Mouse (Mus musculus) forebrain, embryonic 12.5 days (tissue): ENCODE results near the gene Zbtb1. TPM values are rescaled to one million over a fixed set of nuclear protein-coding genes. Genes with fewer than 3 reads are reported as not detected.
A peak's percentile ranks its signal among the peaks of the same experiment; 100 is the strongest.

Experiments used
- ATAC-seq: fragments of 200-750 bp; cut with Nextera tagmentation; 2 replicates; pipeline ENCODE4 v1.8.0; 2017; ENCODE audit warnings: moderate TSS enrichment; ENCODE audit not compliant: low FRiP score
- H3K27ac ChIP-seq: fragments of 300-500 bp; sonication (generic); 2 replicates; pipeline ENCODE4 v1.5.1; 2016; ENCODE audit warnings: mild to moderate bottlenecking
- H3K27me3 ChIP-seq: fragments of 300-500 bp; sonication (generic); 2 replicates; pipeline ENCODE4 v1.6.1; 2016; ENCODE audit warnings: mild to moderate bottlenecking
- H3K36me3 ChIP-seq: fragments of 300-500 bp; sonication (generic); replicated peaks from 2 replicates; pipeline ENCODE4 v1.6.1; 2016; ENCODE audit warnings: mild to moderate bottlenecking
- H3K4me1 ChIP-seq: fragments of 300-500 bp; sonication (generic); 2 replicates; pipeline ENCODE4 v1.6.1; 2016
- H3K4me2 ChIP-seq: fragments of 300-500 bp; sonication (generic); 2 replicates; pipeline ENCODE4 v1.6.1; 2016; ENCODE audit warnings: mild to moderate bottlenecking, moderate library complexity
- H3K4me3 ChIP-seq: fragments of 300-500 bp; sonication (generic); replicated peaks from 2 replicates; pipeline ENCODE4 v1.5.1; 2016; ENCODE audit warnings: mild to moderate bottlenecking
- H3K9ac ChIP-seq: fragments of 300-500 bp; sonication (generic); 2 replicates; pipeline ENCODE4 v1.6.1; 2016; ENCODE audit warnings: mild to moderate bottlenecking
- H3K9me3 ChIP-seq: fragments of 300-500 bp; sonication (generic); 2 replicates; pipeline ENCODE4 v1.6.1; 2016
- WGBS: fragments of 180-500 bp; shearing (Covaris S2); methylation state at CpG from one replicate; pipeline ENCODE4 v1.1.7; 2016; 5-methylcytosine and 5-hydroxymethylcytosine counted together
- polyA plus RNA-seq: library from polyadenylated mRNA; unstranded; fragments of >200 nt; fragmentation: Nextera tagmentation; extraction: Ambion mirVana; gene quantifications from 2 replicates; pipeline ENCODE4 v1.2.1, GENCODE M21; 2016

The Zbtb1 gene
- polyA plus RNA-seq, 1 experiment from 2014 or later: 8.5 TPM

DNA sequence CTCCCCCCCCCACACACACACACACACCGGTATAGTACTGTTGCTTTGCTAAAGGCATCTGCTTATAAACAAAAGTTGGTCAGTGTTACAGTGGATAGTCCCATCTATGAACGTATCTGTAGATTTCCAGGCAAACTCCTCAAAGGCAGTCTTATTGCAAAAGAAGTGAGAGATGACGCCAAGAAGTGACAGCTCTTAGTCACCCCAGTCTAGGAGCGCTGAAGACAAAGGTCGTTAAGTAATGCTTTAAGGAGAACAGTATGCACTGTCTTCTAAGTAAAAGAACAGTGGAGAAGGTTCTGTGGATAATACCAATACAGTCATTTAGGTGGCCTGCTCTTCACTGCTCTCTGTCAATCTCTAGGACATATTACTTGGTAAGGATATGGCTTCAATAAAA lies 22.9 kb downstream of the Zbtb1 start:
- Histone ChIP-seq H3K4me1 (no peaks in the 10 kb centered on the region), H3K27ac (no peak overlapping the region)
- 87% methylated on average over 5 of the region's 5 CpGs for WGBS

DNA sequence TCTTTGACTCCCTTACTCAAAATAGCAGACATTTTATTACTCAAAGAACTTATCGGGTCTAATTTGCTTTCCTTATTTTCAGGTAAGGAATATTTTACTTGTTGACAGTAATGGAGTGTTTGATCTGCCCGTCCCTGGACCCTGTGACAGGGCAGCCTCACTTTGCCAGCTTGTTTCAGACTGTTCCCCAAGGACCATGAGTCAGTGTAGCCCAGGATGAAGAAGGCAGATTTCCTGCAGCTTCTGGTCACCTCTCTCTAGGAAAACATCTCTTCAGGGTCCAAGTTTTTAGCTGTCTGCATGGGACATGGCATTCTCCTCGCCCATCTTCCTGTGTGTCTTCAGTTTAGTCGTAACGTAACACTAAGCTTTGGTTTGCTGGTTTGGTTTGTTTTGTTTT lies 27.2 kb downstream of the Zbtb1 start:
- Histone ChIP-seq H3K4me3 (no peak overlapping the region), H3K27ac (no peak overlapping the region), H3K9ac (no peak overlapping the region), H3K9me3 (no peaks in the 10 kb centered on the region), H3K4me2 (no peak overlapping the region), H3K36me3 (no peaks in the 10 kb centered on the region), H3K4me1 (no peaks in the 10 kb centered on the region), H3K27me3 (peaks cover 7% of the 10 kb centered on the region)
- 90% methylated on average over 5 of the region's 5 CpGs for WGBS
- no peak for ATAC-seq

More for the DNA sequence above, 22.9 kb downstream of the Zbtb1 start:
- no peak overlapping the region for H3K4me2 ChIP-seq
- no peak overlapping the region for H3K4me3 ChIP-seq
- H3K9ac ChIP-seq: no peak overlapping the region
- H3K27me3 ChIP-seq: no peaks in the 10 kb centered on the region
- no peaks in the 10 kb centered on the region for H3K9me3 ChIP-seq
- peaks cover 9% of the 10 kb centered on the region; the same call in 1 of the 2 replicates for H3K36me3 ChIP-seq
- ATAC-seq: no peak

DNA sequence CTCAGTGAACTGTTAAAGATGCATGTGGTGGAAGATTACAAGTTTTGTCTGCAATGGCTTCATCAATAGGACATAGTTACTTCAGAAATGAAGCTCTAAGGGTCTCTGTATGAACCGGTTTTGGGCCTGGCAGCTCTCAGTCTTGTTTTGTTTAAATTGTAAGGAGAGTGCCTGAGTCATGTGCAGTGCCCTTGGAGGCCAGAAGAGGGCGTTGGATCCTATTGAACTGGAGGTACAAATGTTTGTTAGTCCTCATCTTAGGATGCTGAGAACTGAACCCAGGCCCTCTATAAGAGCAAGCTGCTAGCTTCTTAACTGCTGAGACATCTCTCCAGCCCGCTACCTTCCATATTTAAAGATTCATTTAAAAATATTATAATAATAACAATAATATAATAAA lies 31.6 kb downstream of the Zbtb1 start:
- Histone ChIP-seq H3K27ac (no peak overlapping the region), H3K4me1 (peaks cover 25% of the 10 kb centered on the region), H3K9ac (no peak overlapping the region), H3K36me3 (no peaks in the 10 kb centered on the region), H3K4me3 (no peak overlapping the region), H3K27me3 (peaks cover 37% of the 10 kb centered on the region), H3K4me2 (no peak overlapping the region), H3K9me3 (no peaks in the 10 kb centered on the region)
- 54% methylated on average over 3 of the region's 3 CpGs for WGBS
- no peak for ATAC-seq

DNA sequence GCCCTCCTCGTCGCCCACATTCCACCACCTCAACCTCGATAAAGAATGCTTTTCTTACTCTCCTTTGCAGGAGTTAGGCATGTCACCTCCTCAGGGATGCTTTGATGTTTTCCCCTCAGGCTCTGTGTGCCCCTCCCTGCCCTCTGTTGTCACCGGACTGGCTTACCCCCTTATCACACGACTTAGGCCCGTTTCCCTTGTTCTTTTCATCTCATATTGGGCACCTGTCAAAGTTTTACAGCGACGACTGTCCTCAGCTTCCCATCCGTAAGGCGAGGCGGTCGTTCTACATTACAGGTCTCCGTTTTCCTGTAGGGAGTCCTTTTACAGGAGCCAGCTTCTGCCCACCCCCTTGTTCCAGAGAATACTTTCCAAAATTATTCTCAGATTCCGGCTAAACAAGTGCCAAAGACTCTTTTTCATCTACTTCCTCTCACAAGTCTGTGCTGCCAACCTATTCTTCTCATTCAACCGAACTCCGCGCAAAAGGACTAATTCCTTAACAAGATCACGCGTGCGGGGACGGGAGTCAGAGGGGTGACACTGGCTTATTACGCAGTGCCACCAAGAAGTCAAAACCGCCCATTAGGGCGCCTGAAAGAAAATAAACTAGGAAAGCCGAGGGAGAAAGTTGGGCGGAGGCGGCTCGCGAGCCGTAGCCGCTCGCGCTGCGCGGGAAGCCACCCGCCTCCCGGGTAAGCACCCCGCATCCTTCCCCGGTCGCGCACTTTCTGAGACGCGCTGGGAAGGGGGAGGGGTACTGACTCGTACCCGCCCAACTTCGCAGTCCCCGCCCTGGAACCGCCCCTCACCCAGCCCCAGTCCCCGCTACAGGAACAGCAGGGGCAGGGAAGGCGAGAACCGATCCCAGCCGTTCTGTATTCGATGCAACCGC lies 33.2 kb downstream of the Zbtb1 start:
- H3K4me2 ChIP-seq: peak overlapping the region; percentile 83
- peaks cover 49% of the 10 kb centered on the region for H3K27me3 ChIP-seq
- H3K4me1 ChIP-seq: peaks cover 25% of the 10 kb centered on the region
- under 1% methylated on average over 54 of the region's 54 CpGs for WGBS
- no peaks in the 10 kb centered on the region for H3K9me3 ChIP-seq
- peak overlapping the region; percentile 67 for H3K9ac ChIP-seq
- no peaks in the 10 kb centered on the region for H3K36me3 ChIP-seq
- peak; percentile 91 for ATAC-seq
- peak overlapping the region; percentile 72 for H3K4me3 ChIP-seq
- peak overlapping the region; percentile 89 for H3K27ac ChIP-seq

DNA sequence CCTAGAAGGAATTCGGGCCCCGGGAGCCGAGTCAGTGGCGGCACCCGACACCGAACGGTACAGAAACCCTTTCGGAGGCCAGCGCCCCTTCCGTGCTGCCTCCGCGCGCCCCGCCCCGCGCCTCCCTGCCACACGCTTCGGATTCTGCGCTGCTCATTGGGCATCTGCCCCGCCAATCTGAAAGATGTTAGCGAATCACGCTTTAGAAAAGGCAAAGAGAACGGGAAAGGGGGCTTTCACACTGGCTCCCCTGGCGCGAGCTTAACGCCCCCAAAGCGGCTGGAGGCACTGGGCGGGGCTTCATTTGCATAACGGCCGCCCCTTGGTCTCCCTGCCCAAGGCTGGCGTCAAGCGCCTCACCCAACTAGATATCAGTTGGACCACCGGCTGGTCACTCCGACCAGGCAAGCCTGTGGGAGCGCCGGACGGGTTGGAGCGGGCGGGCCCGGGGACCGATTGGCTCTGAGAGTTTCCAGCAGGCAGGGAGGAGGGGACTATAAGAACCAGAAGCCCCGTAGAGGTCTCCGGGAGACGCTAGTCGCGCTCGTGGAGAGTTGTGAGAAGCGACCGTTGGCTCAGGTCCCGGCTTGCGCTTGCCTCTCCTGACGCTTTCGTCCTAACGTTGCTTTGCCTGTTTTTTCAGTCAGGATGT lies 33.9 kb downstream of the Zbtb1 start, which contains the start of gene Hspa2:
Gene Hspa2 (plus strand): TSS at position 291 of the 652 bp plus-strand sequence.
- peak; percentile 96 for ATAC-seq
- peak within 1 kb of the TSS; percentile 89 for H3K27ac ChIP-seq
- under 1% methylated on average over 54 of the region's 54 CpGs for WGBS
- H3K4me2 ChIP-seq: peak within 1 kb of the TSS; percentile 83
- peak within 1 kb of the TSS; percentile 67 for H3K9ac ChIP-seq
- peaks cover 49% of the 10 kb centered on the region for H3K27me3 ChIP-seq
- H3K9me3 ChIP-seq: no peaks in the 10 kb centered on the region
- H3K36me3 ChIP-seq: no peaks in the 10 kb centered on the region
- peak within 1 kb of the TSS; percentile 72 for H3K4me3 ChIP-seq
- peaks cover 25% of the 10 kb centered on the region for H3K4me1 ChIP-seq

DNA sequence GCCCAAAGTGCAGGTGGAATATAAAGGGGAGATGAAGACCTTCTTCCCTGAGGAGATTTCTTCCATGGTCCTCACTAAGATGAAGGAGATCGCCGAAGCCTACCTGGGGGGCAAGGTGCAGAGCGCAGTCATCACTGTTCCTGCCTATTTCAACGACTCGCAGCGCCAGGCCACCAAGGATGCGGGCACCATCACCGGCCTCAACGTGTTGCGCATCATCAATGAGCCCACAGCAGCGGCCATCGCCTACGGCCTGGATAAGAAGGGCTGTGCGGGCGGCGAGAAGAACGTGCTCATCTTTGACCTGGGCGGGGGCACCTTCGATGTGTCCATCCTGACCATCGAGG lies 34.7 kb downstream of the Zbtb1 start:
- no peak for ATAC-seq
- H3K27me3 ChIP-seq: peaks cover 49% of the 10 kb centered on the region
- H3K4me1 ChIP-seq: peaks cover 25% of the 10 kb centered on the region
- H3K4me2 ChIP-seq: peak overlapping the region; percentile 83
- peak overlapping the region; percentile 72 for H3K4me3 ChIP-seq
- no peak overlapping the region for H3K27ac ChIP-seq
- WGBS: 9% methylated on average over 20 of the region's 20 CpGs
- H3K9ac ChIP-seq: 0 out of 2 replicates have a peak overlapping the region, but pooled peaks have one; percentile 38
- H3K36me3 ChIP-seq: no peaks in the 10 kb centered on the region
- H3K9me3 ChIP-seq: no peaks in the 10 kb centered on the region

DNA sequence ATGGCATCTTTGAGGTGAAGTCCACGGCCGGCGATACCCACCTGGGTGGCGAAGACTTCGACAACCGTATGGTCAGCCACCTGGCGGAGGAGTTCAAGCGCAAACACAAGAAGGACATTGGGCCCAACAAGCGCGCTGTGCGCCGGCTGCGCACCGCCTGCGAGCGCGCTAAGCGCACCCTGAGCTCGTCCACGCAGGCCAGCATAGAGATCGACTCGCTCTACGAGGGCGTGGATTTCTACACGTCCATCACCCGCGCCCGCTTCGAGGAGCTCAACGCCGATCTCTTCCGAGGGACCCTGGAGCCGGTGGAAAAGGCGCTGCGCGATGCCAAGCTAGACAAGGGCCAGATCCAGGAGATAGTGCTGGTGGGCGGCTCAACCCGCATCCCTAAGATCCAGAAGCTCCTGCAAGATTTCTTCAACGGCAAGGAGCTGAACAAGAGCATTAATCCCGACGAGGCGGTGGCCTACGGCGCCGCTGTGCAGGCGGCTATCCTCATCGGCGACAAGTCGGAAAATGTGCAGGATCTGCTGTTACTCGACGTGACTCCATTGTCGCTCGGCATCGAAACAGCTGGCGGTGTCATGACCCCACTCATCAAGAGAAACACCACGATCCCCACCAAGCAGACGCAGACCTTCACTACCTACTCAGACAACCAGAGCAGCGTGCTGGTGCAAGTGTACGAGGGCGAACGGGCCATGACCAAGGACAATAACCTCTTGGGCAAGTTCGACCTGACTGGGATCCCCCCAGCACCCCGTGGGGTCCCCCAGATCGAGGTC lies 35.3 kb downstream of the Zbtb1 start:
- 4% methylated on average over 63 of the region's 64 CpGs for WGBS
- ATAC-seq: no peak
- H3K4me2 ChIP-seq: peak overlapping the region; percentile 83
- no peak overlapping the region for H3K9ac ChIP-seq
- H3K36me3 ChIP-seq: no peaks in the 10 kb centered on the region
- H3K4me3 ChIP-seq: peak overlapping the region; percentile 72
- H3K27me3 ChIP-seq: peaks cover 49% of the 10 kb centered on the region
- no peaks in the 10 kb centered on the region for H3K9me3 ChIP-seq
- no peak overlapping the region for H3K27ac ChIP-seq
- peaks cover 25% of the 10 kb centered on the region for H3K4me1 ChIP-seq

DNA sequence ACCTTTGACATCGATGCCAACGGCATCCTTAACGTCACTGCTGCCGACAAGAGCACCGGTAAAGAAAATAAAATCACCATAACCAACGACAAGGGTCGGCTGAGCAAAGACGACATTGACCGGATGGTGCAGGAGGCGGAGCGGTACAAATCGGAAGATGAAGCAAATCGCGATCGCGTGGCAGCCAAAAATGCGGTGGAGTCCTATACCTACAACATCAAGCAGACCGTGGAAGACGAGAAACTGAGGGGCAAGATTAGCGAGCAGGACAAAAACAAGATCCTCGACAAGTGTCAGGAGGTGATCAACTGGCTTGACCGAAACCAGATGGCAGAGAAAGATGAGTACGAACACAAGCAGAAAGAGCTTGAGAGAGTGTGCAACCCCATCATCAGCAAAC lies 35.9 kb downstream of the Zbtb1 start:
- Histone ChIP-seq H3K4me2 (peak overlapping the region; percentile 83), H3K27me3 (peaks cover 49% of the 10 kb centered on the region), H3K4me1 (peaks cover 25% of the 10 kb centered on the region), H3K4me3 (peak overlapping the region; percentile 72), H3K27ac (no peak overlapping the region), H3K9ac (no peak overlapping the region), H3K36me3 (no peaks in the 10 kb centered on the region), H3K9me3 (no peaks in the 10 kb centered on the region)
- ATAC-seq: no peak
- WGBS: 4% methylated on average over 23 of the region's 23 CpGs

DNA sequence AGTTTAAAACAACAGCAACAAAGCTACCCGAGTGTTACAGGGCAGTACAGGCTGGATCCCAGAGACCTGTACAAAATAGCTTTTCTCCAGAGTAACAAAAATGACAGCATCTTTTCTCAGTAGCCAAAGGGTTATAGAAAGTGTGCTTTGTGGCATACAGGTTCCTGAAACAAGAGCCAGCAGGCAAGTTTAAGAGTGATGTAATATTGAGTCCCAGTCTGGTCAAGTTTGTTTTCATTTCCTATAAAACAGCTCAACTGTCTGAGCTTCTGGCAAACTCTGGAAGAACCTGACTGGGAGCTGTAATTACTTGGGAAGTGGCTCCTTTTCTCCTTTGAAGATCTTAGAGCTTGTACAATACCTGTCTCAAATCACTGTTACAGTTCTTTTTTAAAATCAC lies 37.1 kb downstream of the Zbtb1 start:
- peaks cover 43% of the 10 kb centered on the region for H3K27me3 ChIP-seq
- ATAC-seq: no peak
- H3K36me3 ChIP-seq: no peaks in the 10 kb centered on the region
- no peak overlapping the region for H3K27ac ChIP-seq
- H3K9ac ChIP-seq: no peak overlapping the region
- H3K9me3 ChIP-seq: no peaks in the 10 kb centered on the region
- H3K4me1 ChIP-seq: peaks cover 25% of the 10 kb centered on the region
- no peak overlapping the region for H3K4me2 ChIP-seq
- H3K4me3 ChIP-seq: no peak overlapping the region
- WGBS: 43% methylated on average over 1 of the region's 1 CpGs

DNA sequence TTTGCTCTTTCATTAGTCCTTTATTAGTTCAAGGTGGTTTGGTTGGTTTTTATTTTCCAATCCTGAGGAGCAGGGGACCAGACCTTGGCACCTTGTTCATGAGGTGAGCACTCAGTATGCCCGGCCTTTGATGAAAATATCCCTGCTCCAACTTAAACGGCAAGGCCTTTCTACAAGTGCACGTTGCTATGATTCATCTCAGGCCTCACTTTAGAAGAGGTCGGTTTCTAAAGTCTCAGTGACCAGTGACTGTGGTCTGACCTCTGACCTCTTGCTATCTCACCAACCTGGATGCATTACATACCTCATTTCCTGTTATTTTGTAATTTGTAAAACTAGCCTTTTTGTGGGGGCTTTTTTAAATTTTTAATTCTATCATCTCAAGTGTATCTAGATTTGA lies 39.1 kb downstream of the Zbtb1 start:
- Histone ChIP-seq H3K27ac (no peak overlapping the region), H3K36me3 (no peaks in the 10 kb centered on the region), H3K4me3 (no peak overlapping the region), H3K27me3 (peaks cover 34% of the 10 kb centered on the region), H3K4me2 (no peak overlapping the region), H3K4me1 (peaks cover 20% of the 10 kb centered on the region), H3K9me3 (no peaks in the 10 kb centered on the region), H3K9ac (no peak overlapping the region)
- no peak for ATAC-seq
- WGBS: 72% methylated on average over 4 of the region's 4 CpGs

DNA sequence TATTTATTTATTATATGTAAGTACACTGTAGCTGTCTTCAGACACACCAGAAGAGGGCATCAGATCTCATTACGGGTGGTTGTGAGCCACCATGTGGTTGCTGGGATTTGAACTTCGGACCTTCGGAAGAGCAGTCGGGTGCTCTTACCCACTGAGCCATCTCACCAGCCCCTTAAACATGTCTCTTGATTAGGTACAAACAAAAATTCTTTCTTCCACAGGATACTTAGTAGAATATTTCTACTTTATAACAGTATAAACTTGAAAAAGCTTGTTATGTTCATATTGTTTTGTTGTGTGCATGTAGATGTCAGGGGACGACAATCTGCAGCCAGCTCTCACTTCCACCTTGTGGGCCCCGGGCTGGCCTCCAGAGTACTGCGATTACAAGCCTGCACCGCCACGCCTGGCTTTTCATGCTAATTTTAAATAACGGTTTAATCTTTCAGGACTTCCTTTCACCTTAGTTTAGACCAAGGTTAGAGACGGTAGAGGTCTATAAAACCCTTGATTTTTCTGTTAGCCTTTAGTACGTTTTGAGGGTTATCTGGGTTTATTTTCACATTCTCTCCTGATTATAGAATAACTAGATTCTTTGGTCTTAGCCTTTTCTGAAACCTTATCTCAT lies 45.4 kb downstream of the Zbtb1 start:
- Histone ChIP-seq H3K4me2 (no peak overlapping the region), H3K9me3 (peaks cover 6% of the 10 kb centered on the region; the same call in 1 of the 2 replicates), H3K27me3 (peaks cover 26% of the 10 kb centered on the region), H3K9ac (no peak overlapping the region), H3K27ac (no peak overlapping the region), H3K36me3 (no peaks in the 10 kb centered on the region), H3K4me1 (peaks cover 7% of the 10 kb centered on the region), H3K4me3 (no peak overlapping the region)
- 87% methylated on average over 12 of the region's 12 CpGs for WGBS
- no peak for ATAC-seq
